Mouse (Mus musculus): ENCODE results near the gene Lima1.
A peak's percentile ranks its signal among the peaks of the same experiment; 100 is the strongest.
"Not testable (repeated sequence)": the region's sequence is repeated elsewhere in the genome, so short reads cannot be mapped to it uniquely, and the experiment has no call there.

Gene Lima1

GRCm38 (mm10) chr15:99875334-99875869, at the start of gene Lima1:
TSS of gene Lima1 (minus strand) at chr15:99875456.
- peak; percentile 78 to 84 for DNase-seq

- DNase-seq, result no peak
Observed at GRCm38 (mm10) chr15:99919601-99920158, 44.4 kb upstream of the Lima1 start.

- DNase-seq, result no peak
Observed at GRCm38 (mm10) chr15:99917264-99917663, 42.0 kb upstream of the Lima1 start.

- no peak for DNase-seq
Observed at GRCm38 (mm10) chr15:99914613-99915012, 39.4 kb upstream of the Lima1 start.

GRCm38 (mm10) chr15:99911785-99912184, 36.5 kb upstream of the Lima1 start:
- no peak for DNase-seq

- peak in 1 of 2 experiments; percentile 9 for DNase-seq
Observed at GRCm38 (mm10) chr15:99909339-99909996, 34.2 kb upstream of the Lima1 start.

- no peak for DNase-seq
Observed at GRCm38 (mm10) chr15:99907514-99907913, 32.3 kb upstream of the Lima1 start.

- no peak for DNase-seq
Observed at GRCm38 (mm10) chr15:99907041-99907440, 31.8 kb upstream of the Lima1 start.

- DNase-seq, result no peak
Observed at GRCm38 (mm10) chr15:99904841-99905240, 29.6 kb upstream of the Lima1 start.

GRCm38 (mm10) chr15:99904333-99904732, 29.1 kb upstream of the Lima1 start:
- peak in 1 of 2 experiments; percentile 6 for DNase-seq

GRCm38 (mm10) chr15:99903227-99903626, 28.0 kb upstream of the Lima1 start:
- no peak for DNase-seq

- no peak for DNase-seq
Observed at GRCm38 (mm10) chr15:99902786-99903185, 27.5 kb upstream of the Lima1 start.

GRCm38 (mm10) chr15:99896621-99897020, 21.4 kb upstream of the Lima1 start:
- DNase-seq, result no peak

- DNase-seq, result no peak
Observed at GRCm38 (mm10) chr15:99891355-99891754, 16.1 kb upstream of the Lima1 start.

- DNase-seq, result peak; percentile 3 to 11
Observed at GRCm38 (mm10) chr15:99890412-99891236, 15.4 kb upstream of the Lima1 start.

GRCm38 (mm10) chr15:99889275-99889874, 14.1 kb upstream of the Lima1 start:
- no peak for DNase-seq

GRCm38 (mm10) chr15:99887130-99887529, 11.9 kb upstream of the Lima1 start:
- not testable (repeated sequence) for DNase-seq

GRCm38 (mm10) chr15:99884038-99884437, 8.8 kb upstream of the Lima1 start:
- DNase-seq, result no peak

GRCm38 (mm10) chr15:99878541-99878940, 3.3 kb upstream of the Lima1 start:
- no peak for DNase-seq

- no peak for DNase-seq
Observed at GRCm38 (mm10) chr15:99874612-99875333, 483 bp downstream of the Lima1 start.

- DNase-seq, result no peak
Observed at GRCm38 (mm10) chr15:99872543-99872942, 2.7 kb downstream of the Lima1 start.

GRCm38 (mm10) chr15:99867654-99868053, 7.6 kb downstream of the Lima1 start:
- DNase-seq, result no peak

All from thymus, postnatal 36 days (tissue).